Mouse (Mus musculus) lung, adult 2 months (tissue): ENCODE results near the gene Tom1l2.

ENCODE experiments used
- CTCF ChIP-seq: fragments of 200-500 bp; IDR thresholded peaks from 2 replicates; pipeline ENCODE4 v1.5.1; 2011; ENCODE audit warnings: mild to moderate bottlenecking, low read length, control low read depth; ENCODE audit not compliant: insufficient read depth
- POLR2A ChIP-seq: fragments of 200-500 bp; IDR thresholded peaks from 2 replicates; pipeline ENCODE4 v1.6.1; 2011; ENCODE audit warnings: low read depth, mild to moderate bottlenecking, control low read depth, low read length, borderline replicate concordance; ENCODE audit errors: extremely low read depth

GRCm38 (mm10) chr11:60316883-60317282 is 35.8 kb downstream of the Tom1l2 start:
- TF ChIP-seq CTCF (no peak), POLR2A (no peak)
